Mouse (Mus musculus) c-Kit-positive CD71-positive TER-119-negative erythroid progenitor cells, embryonic 14.5 days (primary cell): ENCODE measurements around the gene Tnmd.

ENCODE experiments used
- DNase-seq: peaks from one replicate; pipeline ENCODE4 v3.0.0-alpha.2; 2013; ENCODE audit warnings: low read depth

Gene Tnmd

GRCm38 (mm10) chrX:133850680-133851079, at the start of gene Tnmd:
TSS of gene Tnmd (plus strand) at chrX:133850980.
- no peak for DNase-seq

- DNase-seq: no peak
These were observed 2.9 kb downstream of the Tnmd start for GRCm38 (mm10) chrX:133853637-133854036.

GRCm38 (mm10) chrX:133869743-133870142, 19.0 kb downstream of the Tnmd start:
- no peak for DNase-seq

GRCm38 (mm10) chrX:133887308-133887707, 36.5 kb downstream of the Tnmd start:
- no peak for DNase-seq

GRCm38 (mm10) chrX:133888111-133888510, 37.3 kb downstream of the Tnmd start:
- no peak for DNase-seq

- DNase-seq: peak; percentile 65
These were observed 47.3 kb downstream of the Tnmd start, which contains the start of gene Tspan6 for GRCm38 (mm10) chrX:133898014-133898542. TSS of gene Tspan6 (minus strand) at chrX:133898429.

- no peak for DNase-seq
These were observed 57.5 kb downstream of the Tnmd start, which contains the start of gene Srpx2 for GRCm38 (mm10) chrX:133908261-133908660. TSS of gene Srpx2 (plus strand) at chrX:133908426.

- DNase-seq: no peak
These were observed 60.8 kb downstream of the Tnmd start for GRCm38 (mm10) chrX:133911397-133912103.

GRCm38 (mm10) chrX:133913006-133913405, 62.2 kb downstream of the Tnmd start:
- no peak for DNase-seq

GRCm38 (mm10) chrX:133914219-133914618, 63.4 kb downstream of the Tnmd start:
- DNase-seq: no peak
